8 mouse cellular contexts compared by ENCODE assay signal in genomic region chr10:128779011-128779795, GRCm38 (mm10). TPM values are rescaled to one million over a fixed set of nuclear protein-coding genes. Genes with fewer than 3 reads are reported as not detected.
DNase-seq lines count a peak whose midpoint lies in the region; ATAC-seq and TF ChIP-seq lines count a peak whose summit lies in the region.

No protein-coding gene starts in this region.

- no peaks in the 10 kb centered on the region for H3K36me3 ChIP-seq in lung, embryonic 14.5 days (ENCODE audit: insufficient read depth)
- no peaks in the 10 kb centered on the region for H3K36me3 ChIP-seq in splenic B cell, adult 2 months (ENCODE audit: control insufficient read depth, insufficient read depth, low read length, poor library complexity, severe bottlenecking)

- H3K4me3 ChIP-seq in brown adipose tissue, adult 24 weeks (ENCODE audit: insufficient read depth, low read depth, low read length): peak overlapping the region; percentile 24
- H3K4me3 ChIP-seq in lung, embryonic 14.5 days (ENCODE audit: low read depth, low read length): no peak overlapping the region

- TF ChIP-seq CTCF in lung, embryonic 14.5 days (IDR thresholded peaks at IDR 0.05; ENCODE audit: low read depth): no peak

- no peaks in the 10 kb centered on the region for H3K9me3 ChIP-seq in lung, embryonic 14.5 days (ENCODE audit: low read depth, low read length)

- no peak overlapping the region for H3K4me2 ChIP-seq in lung, embryonic 14.5 days

- H3K9ac ChIP-seq in lung, embryonic 14.5 days: no peak overlapping the region

- H3K27ac ChIP-seq in brown adipose tissue, adult 24 weeks (replicated peaks; ENCODE audit: low read depth, low read length): peak overlapping the region; percentile 99
- H3K27ac ChIP-seq in lung, embryonic 14.5 days (ENCODE audit: low read depth): peak overlapping the region; percentile 78

- peaks cover 10% of the 10 kb centered on the region; the same call in 1 of the 2 replicates for H3K4me1 ChIP-seq in brown adipose tissue, adult 24 weeks (ENCODE audit: control insufficient read depth, insufficient read depth, insufficient read length, low read length)
- H3K4me1 ChIP-seq in lung, embryonic 14.5 days (ENCODE audit: insufficient read depth): peaks cover 6% of the 10 kb centered on the region; the same call in 1 of the 2 replicates

- DNase-seq in MEL-GATA-1-ER (ENCODE audit: extremely low read depth, low read depth): peak; percentile 44
- DNase-seq in heart, adult 18-20 months: peak; percentile 92 to 95
- DNase-seq in kidney, adult 18-20 months: peak; percentile 72
- peak; percentile 87 for DNase-seq in lung, embryonic 14.5 days
- peak; percentile 33 for DNase-seq in splenic B cell, adult 2 months (ENCODE audit: low read depth, low spot score)
- DNase-seq in frontal cortex, adult 2 months (ENCODE audit: extremely low spot score in 1 of 2, low spot score in 1 of 2): no peak
- no peak for DNase-seq in cerebellum, adult 9-11 months

- H3K27me3 ChIP-seq in lung, embryonic 14.5 days (ENCODE audit: insufficient read depth, low read length): no peaks in the 10 kb centered on the region
- H3K27me3 ChIP-seq in splenic B cell, adult 2 months (ENCODE audit: control insufficient read depth, insufficient read depth, low read length, poor library complexity, severe bottlenecking): no peaks in the 10 kb centered on the region

- ATAC-seq in lung, embryonic 14.5 days (ENCODE audit: insufficient read depth): peak; percentile 98

- 28% methylated on average over 8 of the region's 8 CpGs for WGBS in lung, embryonic 14.5 days

RNA-seq across cellular contexts. Expression of gene Mmp19, which starts 11.5 kb away (rescaled TPM):
- polyA plus RNA-seq in brown adipose tissue, adult 24 weeks (2012; ENCODE audit: insufficient read depth, insufficient read length, missing spikeins): 34.9 and 38.0 TPM in 2 replicates
- 1 to 10 TPM; 1.9 to 3.7 TPM for total RNA-seq in heart, adult 18-20 months (2021)
- 1.5 and 2.1 TPM in 2 replicates for polyA plus RNA-seq in lung, embryonic 14.5 days (2014; fragmentation: Nextera tagmentation; extraction: Ambion mirVana)
- 2.4 and 3.4 TPM in 2 replicates for polyA plus RNA-seq in frontal cortex, adult 2 months (2012; rRNA removed)

RNA-seq across cellular contexts. Expression of gene Dnajc14, which starts 24.7 kb away (rescaled TPM):
- polyA plus RNA-seq in brown adipose tissue, adult 24 weeks (2012; ENCODE audit: insufficient read depth, insufficient read length, missing spikeins): 29.6 and 38.8 TPM in 2 replicates
- total RNA-seq in heart, adult 18-20 months (2021): 10 to 100 TPM; 34.0 to 35.3 TPM
- 34.9 and 38.2 TPM in 2 replicates for polyA plus RNA-seq in lung, embryonic 14.5 days (2014; fragmentation: Nextera tagmentation; extraction: Ambion mirVana)
- 24.2 and 25.3 TPM in 2 replicates for polyA plus RNA-seq in frontal cortex, adult 2 months (2012; rRNA removed)

RNA-seq across cellular contexts. Expression of gene Tmem198b, which starts 25.0 kb away (rescaled TPM):
- polyA plus RNA-seq in brown adipose tissue, adult 24 weeks (2012; ENCODE audit: insufficient read depth, insufficient read length, missing spikeins): 3.5 and 5.2 TPM in 2 replicates
- total RNA-seq in heart, adult 18-20 months (2021): 1 to 10 TPM; 4.6 to 5.6 TPM
- 12.1 and 15.1 TPM in 2 replicates for polyA plus RNA-seq in lung, embryonic 14.5 days (2014; fragmentation: Nextera tagmentation; extraction: Ambion mirVana)
- 21.8 and 22.3 TPM in 2 replicates for polyA plus RNA-seq in frontal cortex, adult 2 months (2012; rRNA removed)

RNA-seq across cellular contexts. Expression of gene Pym1, which starts 31.5 kb away (rescaled TPM):
- 12.5 and 19.5 TPM in 2 replicates for polyA plus RNA-seq in brown adipose tissue, adult 24 weeks (2012; ENCODE audit: insufficient read depth, insufficient read length, missing spikeins)
- total RNA-seq in heart, adult 18-20 months (2021): 10 to 100 TPM in 1 of 2 experiments, 1 to 10 TPM in 1; 10.0 to 10.1 TPM
- 37.4 and 39.1 TPM in 2 replicates for polyA plus RNA-seq in lung, embryonic 14.5 days (2014; fragmentation: Nextera tagmentation; extraction: Ambion mirVana)
- 38.3 and 44.6 TPM in 2 replicates for polyA plus RNA-seq in frontal cortex, adult 2 months (2012; rRNA removed)

RNA-seq across cellular contexts. Expression of gene Dgka, which starts 34.5 kb away (rescaled TPM):
- 4.6 and 6.0 TPM in 2 replicates for polyA plus RNA-seq in brown adipose tissue, adult 24 weeks (2012; ENCODE audit: insufficient read depth, insufficient read length, missing spikeins)
- total RNA-seq in heart, adult 18-20 months (2021): 10 to 100 TPM; 11.5 to 16.1 TPM
- 6.9 and 7.0 TPM in 2 replicates for polyA plus RNA-seq in lung, embryonic 14.5 days (2014; fragmentation: Nextera tagmentation; extraction: Ambion mirVana)
- polyA plus RNA-seq in frontal cortex, adult 2 months (2012; rRNA removed): 14.8 and 15.6 TPM in 2 replicates

Comparison
In these comparisons a context has a peak if more than half of its experiments do, and no peak if none do; other contexts are left out.
1. DNase-seq: peak in MEL-GATA-1-ER (single experiment), heart, adult 18-20 months (2 of 2), kidney, adult 18-20 months (single experiment), lung, embryonic 14.5 days (single experiment) and splenic B cell, adult 2 months (single experiment); none in frontal cortex, adult 2 months (0 of 2) and cerebellum, adult 9-11 months (single experiment).